Mouse (Mus musculus): ENCODE measurements around the gene B3galt5.

- TF ChIP-seq CTCF (IDR thresholded peaks at IDR 0.05; ENCODE audit: control insufficient read depth, insufficient read depth, low read length) (no peak), POLR2A (IDR thresholded peaks at IDR 0.05; ENCODE audit: borderline replicate concordance, control insufficient read depth, low read depth, low read length) (no peak)
Observed at GRCm38 (mm10) chr16:96201485-96202232, 33.9 kb upstream of the B3galt5 start.

All from bone marrow, adult 2 months (tissue).